Mouse (Mus musculus) CH12.LX (cell line): ENCODE measurements at regions not wholly inside any gene's neighbourhood (a gene's known extent, or its start where the extent isn't known, plus 50 kb on each side); places are given as distances from the start of the nearest gene placed in this dataset.

ENCODE experiments used
- DNase-seq: peaks from one replicate; pipeline ENCODE4 v3.0.0-alpha.2; 2013; ENCODE audit errors: extremely low read depth
- H3K27ac ChIP-seq: 2 replicates; pipeline ENCODE4 v1.5.1; 2012; ENCODE audit warnings: low read depth, mild to moderate bottlenecking, control low read depth, moderate library complexity; ENCODE audit not compliant: insufficient read depth
- H3K27me3 ChIP-seq: replicated peaks from 2 replicates; pipeline ENCODE3; 2012; ENCODE audit warnings: inconsistent platforms
- H3K36me3 ChIP-seq, 2 experiments: replicated peaks in 1 of 2; 2 replicates each; pipeline versions ENCODE3 to v1.6.1; 2012; ENCODE audit warnings: inconsistent platforms in 1 of 2, low read length in 1 of 2, mild to moderate bottlenecking in 1 of 2, mixed read lengths in 1 of 2, moderate library complexity in 1 of 2; ENCODE audit not compliant: control insufficient read depth in 1 of 2, insufficient read depth in 1 of 2
- H3K4me1 ChIP-seq, 2 experiments: 2 replicates each; pipeline ENCODE4 v1.6.1; 2012; ENCODE audit warnings: inconsistent platforms in 1 of 2, moderate library complexity in 1 of 2; ENCODE audit not compliant: insufficient read depth in 2 of 2, control insufficient read depth in 1 of 2
- H3K4me2 ChIP-seq: 2 replicates; pipeline ENCODE4 v1.6.1; 2012; ENCODE audit warnings: low read depth, mild to moderate bottlenecking, control low read depth; ENCODE audit not compliant: poor library complexity, insufficient read depth, severe bottlenecking
- H3K4me3 ChIP-seq, 3 experiments: fragments of 150-350 bp in 1 of 3; sonication (generic) in 1 of 3; replicated peaks in 1 of 3; 2 replicates each; pipeline versions ENCODE3 to v1.5.1; 2011 to 2012; ENCODE audit warnings: low read depth in 2 of 3, low read length in 2 of 3, mild to moderate bottlenecking in 2 of 3, moderate library complexity in 2 of 3, control low read depth in 1 of 3, improper control_type of control experiment in 1 of 3, inconsistent platforms in 1 of 3, mixed read lengths in 1 of 3; ENCODE audit not compliant: poor library complexity in 1 of 3
- H3K79me2 ChIP-seq: replicated peaks from 2 replicates; pipeline ENCODE4 v1.6.1; 2012; ENCODE audit warnings: mild to moderate bottlenecking, moderate library complexity; ENCODE audit not compliant: control insufficient read depth, poor library complexity, insufficient read depth, severe bottlenecking; ENCODE audit errors: extremely low read depth
- H3K9ac ChIP-seq: 2 replicates; pipeline ENCODE4 v1.6.1; 2012; ENCODE audit warnings: low read depth, mild to moderate bottlenecking, control low read depth, moderate library complexity; ENCODE audit not compliant: insufficient read depth
- H3K9me3 ChIP-seq: replicated peaks from 2 replicates; pipeline ENCODE3; 2012; ENCODE audit warnings: low read length, inconsistent platforms, mixed read lengths
- BHLHE40 ChIP-seq: IDR thresholded peaks from 2 replicates; pipeline ENCODE4 v1.6.1; 2011; ENCODE audit warnings: mild to moderate bottlenecking, low read depth, low read length, improper control_type of control experiment
- CHD1 ChIP-seq: IDR thresholded peaks from 2 replicates; pipeline ENCODE4 v1.6.1; 2012; ENCODE audit warnings: low read depth, low read length, improper control_type of control experiment, inconsistent platforms
- CHD2 ChIP-seq: IDR thresholded peaks from 2 replicates; pipeline ENCODE4 v1.6.1; 2011; ENCODE audit warnings: low read length, improper control_type of control experiment
- E2F4 ChIP-seq: IDR thresholded peaks from 2 replicates; pipeline ENCODE4 v1.6.1; 2011; ENCODE audit warnings: low read depth, low read length, improper control_type of control experiment; ENCODE audit not compliant: insufficient replicate concordance
- EP300 ChIP-seq: IDR thresholded peaks from 2 replicates; pipeline ENCODE4 v1.6.1; 2011; ENCODE audit warnings: low read length, improper control_type of control experiment
- ETS1 ChIP-seq: conservative IDR thresholded peaks from 2 replicates; pipeline ENCODE4 v1.6.1; 2012; ENCODE audit warnings: low read depth, mild to moderate bottlenecking, inconsistent platforms, low read length, improper control_type of control experiment, moderate library complexity
- GABPA ChIP-seq: IDR thresholded peaks from 2 replicates; pipeline ENCODE4 v1.6.1; 2012; ENCODE audit warnings: low read depth, low read length, improper control_type of control experiment, inconsistent platforms; ENCODE audit not compliant: insufficient replicate concordance
- HCFC1 ChIP-seq: IDR thresholded peaks from 2 replicates; pipeline ENCODE4 v1.6.1; 2012; ENCODE audit warnings: low read depth, mild to moderate bottlenecking, inconsistent platforms, low read length, improper control_type of control experiment
- IRF4 ChIP-seq: IDR thresholded peaks from 2 replicates; pipeline ENCODE4 v1.6.1; 2014; ENCODE audit warnings: low read depth, mild to moderate bottlenecking, inconsistent platforms, low read length, improper control_type of control experiment
- JUND ChIP-seq: conservative IDR thresholded peaks from 2 replicates; pipeline ENCODE4 v1.6.1; 2011; ENCODE audit warnings: low read depth, low read length, improper control_type of control experiment
- KAT2A ChIP-seq: IDR thresholded peaks from 2 replicates; pipeline ENCODE4 v1.6.1; 2012; ENCODE audit warnings: low read length, improper control_type of control experiment, inconsistent platforms; ENCODE audit not compliant: insufficient replicate concordance
- MAX ChIP-seq: IDR thresholded peaks from 2 replicates; pipeline ENCODE4 v1.6.1; 2011; ENCODE audit warnings: low read length, improper control_type of control experiment
- MAZ ChIP-seq: IDR thresholded peaks from 2 replicates; pipeline ENCODE4 v1.6.1; 2012; ENCODE audit warnings: low read depth, mild to moderate bottlenecking, inconsistent platforms, low read length, improper control_type of control experiment, moderate library complexity
- MEF2A ChIP-seq: IDR thresholded peaks from 2 replicates; pipeline ENCODE4 v1.6.1; 2014; ENCODE audit warnings: low read depth, mild to moderate bottlenecking, inconsistent platforms, low read length, improper control_type of control experiment, borderline replicate concordance
- MXI1 ChIP-seq: IDR thresholded peaks from 2 replicates; pipeline ENCODE4 v1.6.1; 2011; ENCODE audit warnings: mild to moderate bottlenecking, low read depth, low read length, improper control_type of control experiment
- NRF1 ChIP-seq: IDR thresholded peaks from 2 replicates; pipeline ENCODE4 v1.6.1; 2014; ENCODE audit warnings: low read depth, mild to moderate bottlenecking, inconsistent platforms, low read length, improper control_type of control experiment, moderate library complexity
- PAX5 ChIP-seq: IDR thresholded peaks from 2 replicates; pipeline ENCODE4 v1.6.1; 2012; ENCODE audit warnings: low read length, inconsistent platforms, mixed read lengths
- POLR2A ChIP-seq: IDR thresholded peaks from 2 replicates; pipeline ENCODE4 v1.6.1; 2011; ENCODE audit warnings: low read depth, mild to moderate bottlenecking, improper control_type of control experiment, low read length
- POLR2AphosphoS2 ChIP-seq: IDR thresholded peaks from 2 replicates; pipeline ENCODE4 v1.6.1; 2011; ENCODE audit warnings: low read depth, low read length, improper control_type of control experiment
- RAD21 ChIP-seq: IDR thresholded peaks from 2 replicates; pipeline ENCODE4 v1.6.1; 2011; ENCODE audit warnings: low read depth, mild to moderate bottlenecking, low read length, improper control_type of control experiment, moderate library complexity
- RCOR1 ChIP-seq: conservative IDR thresholded peaks from 2 replicates; pipeline ENCODE4 v1.6.1; 2012; ENCODE audit warnings: low read depth, mild to moderate bottlenecking, inconsistent platforms, low read length, improper control_type of control experiment
- SIN3A ChIP-seq: IDR thresholded peaks from 2 replicates; pipeline ENCODE4 v1.6.1; 2012; ENCODE audit warnings: low read length, improper control_type of control experiment, inconsistent platforms
- SMC3 ChIP-seq: IDR thresholded peaks from 2 replicates; pipeline ENCODE4 v1.6.1; 2011; ENCODE audit warnings: low read depth, low read length, improper control_type of control experiment
- TBP ChIP-seq: conservative IDR thresholded peaks from 2 replicates; pipeline ENCODE4 v1.6.1; 2011; ENCODE audit warnings: low read depth, low read length, improper control_type of control experiment
- TCF12 ChIP-seq: IDR thresholded peaks from 2 replicates; pipeline ENCODE4 v1.6.1; 2014; ENCODE audit warnings: low read depth, mild to moderate bottlenecking, inconsistent platforms, low read length, improper control_type of control experiment
- USF2 ChIP-seq: conservative IDR thresholded peaks from 2 replicates; pipeline ENCODE4 v1.6.1; 2011; ENCODE audit warnings: low read depth, low read length, improper control_type of control experiment
- ZC3H11A ChIP-seq: IDR thresholded peaks from 2 replicates; pipeline ENCODE4 v1.6.1; 2012; ENCODE audit warnings: low read depth, mild to moderate bottlenecking, inconsistent platforms, low read length, improper control_type of control experiment
- ZKSCAN1 ChIP-seq: IDR thresholded peaks from 2 replicates; pipeline ENCODE4 v1.6.1; 2012; ENCODE audit warnings: low read depth, inconsistent platforms, low read length, improper control_type of control experiment, borderline replicate concordance
- ZMIZ1 ChIP-seq: IDR thresholded peaks from 2 replicates; pipeline ENCODE4 v1.6.1; 2012; ENCODE audit warnings: low read depth, mild to moderate bottlenecking, inconsistent platforms, low read length, improper control_type of control experiment
- ZNF384 ChIP-seq: IDR thresholded peaks from 2 replicates; pipeline ENCODE4 v1.6.1; 2012; ENCODE audit warnings: low read depth, low read length, improper control_type of control experiment, inconsistent platforms
- dilution Hi-C: fragments of 300-500 bp; cut with MboI; formaldehyde crosslinking; loops from 2 replicates; pipeline ENCODE4 v1.14.3; 2020; ENCODE audit warnings: low sequenced_read_pairs; ENCODE audit not compliant: extremely low pct_unique_long_range_greater_than_20kb, extremely low pct_ligation_motif_present
- in situ Hi-C: fragments of 300-500 bp; cut with MboI; formaldehyde crosslinking; loops from 3 replicates; pipeline ENCODE4 v1.14.3; 2019; ENCODE audit warnings: low sequenced_read_pairs, low pct_ligation_motif_present, low pct_unique_long_range_greater_than_20kb, mixed read lengths

DNA sequence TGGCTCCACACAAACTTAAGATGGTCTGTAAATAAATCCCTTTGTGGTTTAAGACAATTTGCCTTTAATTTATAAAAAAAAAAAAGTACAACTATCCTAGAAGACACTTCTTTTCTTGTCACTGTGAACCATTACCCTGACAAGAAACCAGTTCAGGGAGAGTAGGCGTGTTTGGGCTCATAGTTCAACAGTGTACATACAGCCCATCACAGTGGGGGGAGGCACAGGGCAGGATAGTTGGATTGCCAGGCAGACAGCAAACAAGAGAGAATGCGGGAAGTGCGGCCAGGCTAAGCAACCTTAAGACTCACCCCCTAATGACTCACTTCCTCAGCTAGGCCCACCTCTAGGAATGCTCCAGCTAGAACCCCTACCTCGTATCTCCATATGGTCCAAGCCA is 119.2 kb upstream of the Rybp start:
- Histone ChIP-seq H3K9me3 (peaks cover 2% of the 10 kb centered on the region), H3K79me2 (no peaks in the 10 kb centered on the region), H3K4me2 (no peak overlapping the region), H3K36me3 (no peaks in the 10 kb centered on the region), H3K27me3 (no peaks in the 10 kb centered on the region), H3K27ac (no peak overlapping the region), H3K4me3 (no peak overlapping the region), H3K4me1 (peaks cover 0 to 11% of the 10 kb centered on the region in 2 experiments; a peak in 2 of 4 replicates), H3K9ac (no peak overlapping the region)
- in situ Hi-C loops = no loop called here
- DNase-seq = no peak
- TF ChIP-seq ZKSCAN1 = no peak
- no peak for TF ChIP-seq KAT2A
- TF ChIP-seq TCF12 = no peak
- no peak for TF ChIP-seq HCFC1
- TF ChIP-seq TBP = no peak
- no peak for TF ChIP-seq POLR2A
- TF ChIP-seq EP300 = no peak
- TF ChIP-seq RAD21 = no peak
- TF ChIP-seq ETS1 = no peak
- TF ChIP-seq MAZ = no peak
- TF ChIP-seq ZNF384 = no peak
- TF ChIP-seq SIN3A = no peak
- no peak for TF ChIP-seq SMC3
- TF ChIP-seq MXI1 = no peak
- TF ChIP-seq E2F4 = no peak
- no peak for TF ChIP-seq MAX
- no peak for TF ChIP-seq MEF2A
- no peak for TF ChIP-seq USF2
- TF ChIP-seq PAX5 = no peak
- dilution Hi-C loops = no loop called here

GRCm38 (mm10) chr6:100404161-100404560 is 116.9 kb upstream of the Rybp start:
- H3K4me1 ChIP-seq = peaks cover 0 to 9% of the 10 kb centered on the region in 2 experiments; a peak in 3 of 4 replicates
- no peak for DNase-seq
- no peaks in the 10 kb centered on the region for H3K27me3 ChIP-seq
- H3K9ac ChIP-seq = no peak overlapping the region
- H3K27ac ChIP-seq = no peak overlapping the region
- no peaks in the 10 kb centered on the region for H3K36me3 ChIP-seq
- TF ChIP-seq RCOR1 (no peak), JUND (no peak), POLR2AphosphoS2 (no peak), TCF12 (no peak), GABPA (no peak), ETS1 (no peak), CHD2 (no peak), ZC3H11A (no peak), NRF1 (no peak), IRF4 (no peak), BHLHE40 (no peak), CHD1 (no peak), ZMIZ1 (no peak)
- dilution Hi-C loops = no loop called here
- H3K9me3 ChIP-seq = peaks cover 2% of the 10 kb centered on the region
- in situ Hi-C loops = no loop called here
- no peak overlapping the region for H3K4me3 ChIP-seq
- no peaks in the 10 kb centered on the region for H3K79me2 ChIP-seq
- no peak overlapping the region for H3K4me2 ChIP-seq
